Mouse (Mus musculus) ES-E14 (cell line): ENCODE results near the gene Dennd1a.

Experiments used
- HCFC1 ChIP-seq: IDR thresholded peaks from 2 replicates; pipeline ENCODE4 v1.6.1; 2012; ENCODE audit warnings: low read length, inconsistent platforms, borderline replicate concordance; ENCODE audit not compliant: insufficient read depth
- MAFK ChIP-seq: IDR thresholded peaks from 2 replicates; pipeline ENCODE4 v1.6.1; 2014; ENCODE audit warnings: mild to moderate bottlenecking, low read depth, low read length, inconsistent platforms; ENCODE audit not compliant: insufficient read depth
- ZC3H11A ChIP-seq: IDR thresholded peaks from 2 replicates; pipeline ENCODE4 v1.6.1; 2012; ENCODE audit warnings: low read depth, mild to moderate bottlenecking, inconsistent platforms, low read length, borderline replicate concordance

GRCm38 (mm10) chr2:37776016-37776415 is 511.2 kb downstream of the Dennd1a start, which contains the start of gene Crb2:
- TF ChIP-seq ZC3H11A (no peak), HCFC1 (no peak), MAFK (no peak)
